Mouse (Mus musculus): ENCODE data around the gene Rpl23.

Gene Rpl23

DNA sequence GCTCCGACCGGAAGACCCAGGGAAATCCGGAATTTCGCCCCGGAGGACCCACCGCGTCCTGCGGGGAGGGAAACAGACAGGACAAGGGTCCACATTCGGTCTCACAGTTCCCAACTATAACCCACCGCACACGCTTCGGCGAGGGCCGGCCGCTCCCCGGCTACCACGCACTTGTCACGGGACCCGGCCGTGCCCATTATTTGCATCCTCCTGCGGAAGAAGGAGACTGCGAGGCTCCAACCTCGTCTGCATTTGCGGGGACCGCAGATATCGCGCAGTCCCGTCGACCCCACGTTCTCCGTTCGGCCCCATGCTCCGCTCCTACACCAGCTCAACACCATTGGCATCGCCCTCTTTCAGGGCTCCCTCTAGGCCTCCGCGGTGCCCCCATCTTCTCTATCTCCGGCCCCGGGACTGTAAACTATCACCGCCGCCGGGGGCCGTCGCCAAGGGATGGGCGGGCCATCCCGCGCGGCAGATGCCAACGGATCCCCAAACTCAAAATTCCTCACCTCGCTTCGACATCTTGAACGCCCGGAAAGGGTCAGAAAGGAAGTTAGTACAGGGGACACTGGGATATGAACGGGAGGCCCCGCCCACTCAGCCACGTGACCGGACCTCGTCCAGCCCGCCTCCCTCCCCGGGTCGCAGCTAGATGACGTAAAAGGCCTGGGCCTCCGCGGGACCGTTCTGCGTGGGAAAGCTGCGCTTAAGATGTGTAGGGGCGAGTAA lies at the start of gene Rpl23:
Gene Rpl23, minus strand, starts transcription at position 606 of the 732 bp plus-strand sequence.
- peak; percentile 98 to 99 for DNase-seq (ENCODE audit: low spot score in 2 of 2)

DNA sequence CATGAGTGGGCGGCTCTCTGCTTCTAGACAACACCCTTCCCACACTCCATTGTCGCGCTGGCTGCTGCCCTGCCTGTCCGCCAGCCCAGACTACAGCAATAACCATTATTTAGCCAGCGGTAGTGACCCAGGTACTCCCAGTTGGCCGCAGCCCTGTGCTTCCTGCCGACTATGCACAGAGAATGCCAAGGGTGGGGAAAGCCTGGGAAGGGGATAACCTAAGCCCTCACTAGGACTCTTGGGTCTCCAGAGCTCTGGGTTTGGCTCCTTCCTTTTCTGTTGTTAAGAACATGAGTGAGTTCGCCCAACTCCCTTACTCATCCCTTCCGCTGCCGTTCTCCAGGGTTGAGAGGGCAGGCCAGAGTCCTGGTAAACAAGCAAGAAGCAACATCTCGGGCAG lies 49.8 kb upstream of the Rpl23 start:
- no peak for DNase-seq (ENCODE audit: low spot score in 2 of 2)

DNA sequence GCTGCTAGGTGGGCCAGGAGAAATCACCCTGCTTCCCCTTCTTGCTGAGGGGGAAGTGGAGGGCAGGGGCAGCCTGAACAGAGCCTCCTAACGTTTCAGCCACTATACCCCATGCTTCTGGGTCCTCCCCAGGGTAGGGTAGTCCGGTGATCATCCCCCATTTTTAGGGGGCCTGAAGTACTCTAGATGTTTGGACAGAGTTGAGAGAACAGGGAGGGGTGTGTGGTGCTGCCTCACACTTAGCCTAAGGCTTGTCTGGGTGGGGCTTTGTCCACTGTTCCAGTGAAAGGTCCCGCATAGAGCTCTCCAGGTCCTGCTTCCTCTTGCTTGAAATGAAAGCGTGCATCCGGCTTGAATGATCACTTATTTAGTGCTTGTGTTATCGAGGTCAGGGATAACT lies 48.3 kb upstream of the Rpl23 start:
- no peak for DNase-seq (ENCODE audit: low spot score in 2 of 2)

DNA sequence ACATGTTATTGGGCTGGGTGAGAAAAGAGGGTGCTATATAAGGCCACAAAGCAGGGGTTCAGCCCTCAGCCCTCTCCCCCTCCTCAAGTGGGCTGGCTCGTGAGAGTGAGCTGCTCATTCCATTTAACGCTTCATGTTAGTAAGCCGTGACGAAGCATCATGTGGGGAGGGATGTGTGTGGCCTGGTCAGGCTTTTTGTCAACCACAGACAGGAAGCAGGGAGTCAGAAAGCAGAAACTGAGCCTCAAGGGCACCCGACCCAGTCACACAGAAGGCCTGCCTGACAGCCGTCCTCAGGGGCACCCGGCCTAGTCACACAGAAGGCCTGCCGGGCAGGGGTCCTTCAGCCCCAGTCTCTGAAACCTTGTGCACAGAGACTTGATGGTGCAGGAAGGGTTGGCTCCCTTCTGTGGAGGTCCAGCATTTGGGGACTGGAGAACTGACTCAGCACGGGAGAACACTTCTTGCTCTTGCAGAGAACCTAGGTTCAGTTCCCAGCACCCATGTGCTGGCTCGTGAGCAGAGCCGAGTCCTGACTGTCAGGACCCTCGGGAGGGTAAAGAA lies 47.8 kb upstream of the Rpl23 start:
- DNase-seq (ENCODE audit: low spot score in 2 of 2), result peak; percentile 78 to 79

DNA sequence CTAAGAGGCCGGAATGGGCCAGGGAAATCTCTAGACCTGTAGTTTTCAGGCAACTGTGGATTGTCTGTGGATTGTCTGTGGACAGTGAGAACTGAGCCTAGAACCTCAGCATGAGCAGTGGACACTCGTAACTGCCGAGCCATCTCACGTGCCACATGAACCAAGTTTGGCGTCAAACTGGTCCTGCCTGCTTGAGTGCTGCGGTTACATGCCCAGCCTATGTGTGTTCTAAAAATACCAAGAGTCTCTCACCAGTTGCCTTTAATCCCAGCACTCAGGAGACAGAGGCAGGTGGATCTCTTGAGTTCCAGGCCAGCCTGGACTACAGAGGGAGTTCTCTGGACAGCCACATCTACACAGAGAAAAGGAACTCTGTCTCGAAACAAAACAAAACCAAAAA lies 47.1 kb upstream of the Rpl23 start:
- DNase-seq (ENCODE audit: low spot score in 2 of 2), result no peak

DNA sequence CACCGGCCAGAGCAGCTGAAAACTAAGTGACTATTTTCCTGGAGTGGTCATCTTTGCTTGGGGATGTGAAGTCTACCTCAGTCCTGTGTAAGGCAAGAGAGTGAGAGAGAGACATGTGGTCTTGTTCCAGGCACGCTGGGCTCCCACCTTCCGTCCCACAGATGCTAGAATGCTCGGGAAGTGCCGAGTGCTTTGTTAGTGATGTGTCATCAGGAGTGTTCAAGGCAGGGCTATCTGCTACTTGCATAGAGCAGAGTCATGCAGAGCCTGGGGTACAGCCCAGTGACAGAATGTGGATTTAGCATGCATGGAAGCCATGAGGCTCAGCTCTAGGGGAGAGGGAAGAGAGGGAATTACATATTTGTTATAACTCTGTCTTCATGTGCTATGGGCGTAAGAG lies 45.4 kb upstream of the Rpl23 start:
- no peak for DNase-seq (ENCODE audit: low spot score in 2 of 2)

DNA sequence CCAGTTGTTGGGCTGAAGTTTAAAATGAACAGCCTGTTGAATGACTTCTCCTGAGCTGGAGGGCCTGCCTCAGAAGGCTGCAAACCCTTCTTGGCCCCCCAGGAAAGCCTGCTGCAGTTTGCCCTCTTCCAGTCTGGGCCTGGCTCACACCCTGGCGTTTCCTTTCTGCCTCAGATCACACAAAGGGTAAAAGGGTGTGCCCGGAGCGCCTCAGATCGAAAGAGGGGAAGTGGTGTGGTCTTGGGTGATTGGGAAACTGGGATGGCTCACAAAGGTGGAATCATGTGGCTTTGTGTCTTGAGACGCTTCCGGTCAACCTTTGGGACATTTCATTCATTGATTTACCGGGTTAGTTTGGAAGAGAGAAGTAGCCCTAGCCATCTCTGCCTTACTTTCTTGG lies 44.2 kb upstream of the Rpl23 start:
- peak in 1 of 2 experiments; percentile 40 for DNase-seq (ENCODE audit: low spot score in 2 of 2)

DNA sequence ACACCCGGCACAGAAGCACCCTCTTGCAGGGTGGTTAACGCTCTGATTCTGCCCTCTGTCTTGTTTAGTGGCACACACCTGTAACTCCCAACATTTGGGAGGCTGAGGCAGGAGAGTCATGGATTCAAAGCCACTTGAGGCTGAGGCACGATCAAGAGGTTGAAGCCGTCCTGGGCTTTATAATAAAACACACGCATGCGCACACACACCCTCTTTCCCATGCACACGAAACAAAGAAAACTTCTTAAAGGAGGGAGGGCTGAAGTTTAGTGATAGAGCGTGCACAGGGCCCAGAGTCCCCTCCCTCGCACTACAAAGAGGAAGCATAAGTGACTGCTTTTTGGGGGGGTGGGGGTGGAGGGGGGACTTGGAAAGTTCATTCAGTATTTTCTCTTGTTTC lies 43.7 kb upstream of the Rpl23 start:
- DNase-seq (ENCODE audit: low spot score in 2 of 2), result no peak

DNA sequence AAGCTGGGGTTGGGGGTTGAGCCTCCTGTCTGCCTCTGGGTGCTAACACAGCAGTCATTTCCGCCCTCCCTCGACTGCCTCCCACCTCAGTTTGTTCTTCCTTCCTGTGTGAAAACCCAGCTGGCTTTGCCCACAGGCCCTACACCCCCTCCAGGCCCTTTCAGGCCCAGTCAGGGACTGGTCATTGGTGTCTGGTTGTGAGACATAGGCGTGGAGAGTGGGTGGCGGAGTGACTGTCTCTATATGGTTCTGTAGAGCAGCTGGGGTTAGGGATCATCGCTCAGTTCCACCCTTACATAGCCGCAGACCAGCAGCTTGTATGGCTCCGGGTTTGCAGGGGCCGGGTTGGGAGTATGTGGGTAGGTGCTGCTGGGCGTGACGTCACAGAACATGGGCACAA lies 43.1 kb upstream of the Rpl23 start:
- peak; percentile 70 for DNase-seq (ENCODE audit: low spot score in 2 of 2)

DNA sequence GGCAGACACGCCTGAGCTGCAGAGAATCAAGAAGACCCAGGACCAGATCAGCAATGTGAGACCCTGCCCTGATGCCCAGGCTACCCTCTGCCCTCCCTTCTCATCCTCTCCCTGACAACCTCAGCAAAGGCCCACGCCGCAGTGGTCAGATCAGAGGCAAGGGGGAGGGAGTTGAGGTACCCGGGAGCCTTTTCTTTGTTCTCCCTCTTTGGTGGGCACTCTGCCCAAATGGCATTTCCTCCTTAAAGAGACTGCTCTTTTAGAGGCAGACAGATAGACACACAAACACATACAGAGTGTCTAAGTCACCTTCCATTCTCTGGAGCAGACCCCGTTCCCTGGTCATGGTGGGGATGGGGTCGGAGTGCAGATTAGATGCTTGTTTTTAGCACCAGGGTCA lies 42.7 kb upstream of the Rpl23 start:
- no peak for DNase-seq (ENCODE audit: low spot score in 2 of 2)

DNA sequence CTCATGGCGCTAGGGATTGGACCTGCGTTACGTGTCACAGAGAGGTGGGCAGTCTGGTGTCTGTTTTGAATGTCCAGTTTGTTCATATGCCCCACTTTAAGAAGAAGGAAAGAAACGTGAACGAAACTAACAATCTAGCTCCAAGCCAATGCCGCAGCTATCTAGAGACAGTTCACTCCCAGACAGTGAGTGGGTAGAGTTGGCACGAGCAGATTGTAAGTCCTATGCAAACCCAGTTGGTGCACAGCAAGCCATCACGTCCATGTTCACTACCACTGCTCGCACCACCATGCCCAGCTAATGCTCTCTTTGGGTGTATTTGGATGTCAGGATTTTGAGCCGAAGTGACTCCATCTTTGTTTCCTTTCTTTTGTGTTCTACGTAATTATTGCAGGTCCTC lies 41.9 kb upstream of the Rpl23 start:
- DNase-seq (ENCODE audit: low spot score in 2 of 2), result no peak

DNA sequence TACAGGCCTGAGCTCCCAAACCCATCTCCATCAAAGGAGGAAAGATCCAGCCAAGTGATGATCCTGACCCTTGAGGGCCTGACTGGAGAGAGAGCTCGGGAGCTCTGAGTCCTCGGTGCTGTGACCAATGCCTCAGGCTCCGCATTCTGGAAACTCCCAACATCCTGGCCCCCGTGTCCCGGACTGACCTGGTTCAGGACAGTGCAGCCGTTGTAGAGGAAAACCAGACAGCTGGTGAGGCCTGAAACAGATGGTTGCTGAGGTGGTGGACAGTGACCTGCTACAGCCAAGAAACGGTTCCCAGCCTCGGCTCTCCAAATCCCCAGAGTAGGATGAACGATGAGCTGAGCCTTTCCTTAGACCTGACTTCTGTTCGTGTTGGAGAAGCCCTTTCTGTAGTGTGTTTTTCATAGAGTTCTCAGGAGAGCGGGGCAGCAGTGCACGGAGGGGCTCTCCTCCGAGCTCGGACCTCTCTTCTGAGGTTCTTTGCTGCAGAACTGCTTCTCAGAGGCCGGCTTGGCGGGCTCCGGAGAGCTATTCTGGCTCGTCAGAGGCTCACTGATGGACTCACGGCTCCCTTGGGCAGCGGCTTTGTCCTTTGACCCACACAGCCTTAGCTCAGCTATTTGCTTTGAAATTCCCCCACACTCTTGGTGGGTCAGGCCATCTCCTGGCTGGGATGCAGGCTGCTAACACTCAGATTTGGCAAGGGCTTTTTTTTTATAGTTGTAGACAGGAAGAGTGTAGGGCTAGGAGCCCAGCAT lies 40.8 kb upstream of the Rpl23 start:
- no peak for DNase-seq (ENCODE audit: low spot score in 2 of 2)

DNA sequence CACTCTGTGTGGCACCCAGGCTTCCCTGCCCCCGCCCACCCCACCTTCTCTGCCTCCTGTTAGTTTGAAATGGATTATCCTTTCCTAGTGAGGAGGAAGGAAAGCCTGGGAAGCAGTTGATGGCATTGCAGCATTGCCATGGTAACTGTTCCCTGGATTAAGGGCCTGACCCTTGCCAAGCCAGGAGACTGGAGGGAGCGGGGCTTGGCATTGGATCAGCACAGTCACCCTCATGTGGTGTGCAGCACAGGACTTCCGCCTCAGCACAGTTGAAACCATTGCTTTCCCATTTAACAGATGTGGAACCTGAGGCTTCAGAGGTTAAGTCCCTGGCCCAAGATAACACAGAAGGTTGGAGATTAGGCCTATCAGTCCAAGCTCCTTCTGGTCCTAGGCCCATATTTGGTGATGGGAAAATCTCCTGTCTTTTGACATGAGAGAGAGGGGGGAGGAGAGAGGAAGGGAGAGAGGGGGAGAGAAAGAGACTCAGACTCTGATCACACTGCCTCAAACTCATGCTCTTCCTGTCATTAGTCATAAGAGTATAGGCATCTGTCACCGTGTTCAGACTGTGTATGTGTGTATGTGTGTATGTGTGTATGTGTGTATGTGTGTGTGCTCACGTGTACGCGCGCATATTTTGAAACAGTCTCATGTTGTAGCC lies 39.3 kb upstream of the Rpl23 start:
- no peak for DNase-seq (ENCODE audit: low spot score in 2 of 2)

DNA sequence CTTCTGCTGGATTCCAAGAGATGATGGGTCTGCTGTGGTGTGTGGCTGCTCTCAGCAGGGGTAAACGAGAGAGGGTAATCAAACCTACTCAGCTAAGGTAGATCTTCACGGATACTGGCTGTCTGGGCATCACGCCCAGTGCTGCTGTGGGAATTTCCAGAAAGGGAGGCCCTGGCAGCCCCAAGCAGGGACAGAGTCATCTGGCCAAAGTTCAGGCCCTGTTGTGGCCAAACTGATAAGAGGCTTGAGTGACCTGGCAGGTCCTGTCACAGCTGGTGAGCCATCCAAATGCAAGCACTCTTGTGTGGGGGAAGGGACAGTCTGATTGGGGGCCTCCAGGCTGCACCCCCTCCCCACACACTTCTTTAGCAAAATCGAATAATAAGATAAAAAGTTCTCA lies 38.6 kb upstream of the Rpl23 start:
- no peak for DNase-seq (ENCODE audit: low spot score in 2 of 2)

DNA sequence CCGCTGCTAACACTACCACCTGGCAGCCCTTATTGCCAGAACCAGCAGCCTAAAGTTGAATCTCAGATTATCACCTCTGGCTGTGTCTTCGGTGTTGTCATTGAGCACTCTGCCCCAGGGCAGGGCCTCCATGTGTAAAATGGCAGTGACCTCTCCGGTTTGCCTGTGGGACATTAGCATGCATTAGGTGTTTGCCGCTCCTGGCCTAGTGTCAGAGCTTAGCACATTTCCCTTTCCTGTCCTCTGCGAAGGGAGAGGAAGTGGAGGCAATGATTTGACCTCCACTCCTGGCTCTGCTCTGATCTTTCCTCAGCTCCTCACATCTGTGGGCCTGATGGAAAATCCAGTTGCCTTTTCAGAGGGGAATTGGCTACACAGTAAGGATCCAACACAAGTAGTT lies 37.7 kb upstream of the Rpl23 start:
- DNase-seq (ENCODE audit: low spot score in 2 of 2), result no peak

DNA sequence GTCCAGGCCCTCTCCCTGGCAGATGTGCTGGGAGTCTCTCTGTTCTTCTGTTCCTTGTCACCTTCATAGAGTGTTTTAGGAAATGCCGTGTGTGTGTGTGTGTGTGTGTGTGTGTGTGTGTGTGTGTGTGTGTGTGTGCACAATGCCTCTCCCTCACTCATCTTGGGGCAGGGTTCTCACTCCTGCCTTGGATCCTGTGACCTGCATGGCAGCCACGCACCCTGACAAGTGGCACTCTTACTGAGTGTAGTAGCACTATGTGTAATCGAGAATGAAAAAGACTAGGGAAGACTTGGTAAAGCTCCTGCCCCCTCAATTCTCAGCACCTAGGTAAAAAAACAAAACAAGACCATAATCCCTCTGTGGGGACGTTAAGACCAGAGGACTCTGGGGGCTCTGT lies 36.9 kb upstream of the Rpl23 start:
- no peak for DNase-seq (ENCODE audit: low spot score in 2 of 2)

DNA sequence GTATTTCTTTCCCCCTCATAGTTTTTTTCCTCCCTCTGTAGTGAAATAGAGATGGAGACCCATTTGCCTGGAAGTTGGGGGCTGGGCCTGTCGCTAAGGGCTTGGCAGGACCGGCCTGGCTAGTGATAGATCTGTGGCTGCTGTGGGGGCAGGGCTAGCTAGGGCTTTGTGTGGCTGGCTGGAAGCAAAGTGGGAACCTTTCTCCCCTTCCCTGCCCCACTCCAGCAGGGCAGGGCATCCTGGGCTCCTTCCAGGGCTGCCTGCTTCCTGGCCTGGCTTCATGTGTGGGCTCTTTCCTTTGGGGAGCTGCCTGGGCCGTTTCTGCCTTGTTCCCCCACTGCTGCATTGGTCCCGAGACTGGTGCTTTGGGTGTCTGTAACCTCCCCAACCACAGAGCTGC lies 36.3 kb upstream of the Rpl23 start:
- no peak for DNase-seq (ENCODE audit: low spot score in 2 of 2)

DNA sequence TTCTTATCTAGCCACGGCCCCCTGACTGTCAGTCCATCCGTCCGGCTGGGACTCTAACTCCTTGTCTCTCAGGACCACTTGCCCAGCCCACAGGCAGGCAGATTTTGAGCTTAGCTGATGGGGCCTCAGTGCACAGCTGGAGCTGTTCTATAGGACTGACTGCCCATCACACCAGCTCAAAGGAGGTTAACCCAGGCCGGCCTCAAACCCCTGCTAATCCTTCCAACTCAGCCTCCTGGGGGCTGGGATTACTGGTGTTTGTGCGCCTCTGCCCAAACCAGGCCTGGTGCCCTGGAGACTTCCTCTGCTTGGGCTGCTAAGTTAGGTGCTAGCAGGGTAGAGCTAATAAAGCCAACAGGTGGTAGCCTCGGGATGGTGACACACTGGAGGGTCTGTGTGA lies 35.8 kb upstream of the Rpl23 start:
- DNase-seq (ENCODE audit: low spot score in 2 of 2), result no peak

DNA sequence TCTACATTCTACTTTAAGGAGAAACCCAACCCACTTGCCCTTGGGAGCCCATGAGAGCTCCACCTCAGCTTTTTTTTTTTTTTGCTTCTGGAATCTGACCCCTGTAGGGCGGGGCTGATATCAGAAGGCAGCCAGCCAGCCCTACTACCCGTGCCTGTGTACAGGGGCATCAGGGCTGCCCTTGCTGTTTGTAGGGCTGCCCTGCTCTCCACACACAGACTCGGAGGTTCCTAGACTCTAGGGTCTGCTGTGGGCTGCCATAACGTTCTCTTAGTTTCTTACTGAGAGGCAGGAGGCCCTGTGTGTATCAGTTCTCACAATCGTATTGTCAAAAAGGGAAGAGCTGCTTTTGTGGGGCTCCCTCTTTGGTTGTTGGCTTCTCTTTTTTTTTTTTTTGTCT lies 35.1 kb upstream of the Rpl23 start:
- DNase-seq (ENCODE audit: low spot score in 2 of 2), result no peak

DNA sequence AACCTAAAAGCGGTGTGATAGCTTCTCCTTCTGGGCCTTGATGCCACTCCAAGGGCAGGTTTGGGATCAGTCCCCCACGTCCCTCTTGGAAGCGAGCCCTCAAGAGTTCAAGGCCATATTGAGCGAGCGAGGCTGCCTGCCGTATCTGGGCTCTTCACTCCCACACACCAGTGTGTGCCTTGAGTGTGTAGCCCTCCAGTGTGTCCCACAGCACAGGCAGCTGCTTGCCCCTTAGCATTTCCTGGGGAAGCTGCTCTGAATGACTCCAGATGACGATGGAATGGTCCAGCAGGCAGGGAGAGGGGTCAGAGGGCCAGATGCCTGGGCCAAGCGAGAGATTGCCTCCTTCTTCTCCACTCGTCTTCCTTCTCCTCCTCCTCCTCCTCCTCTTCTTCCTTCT lies 34.7 kb upstream of the Rpl23 start:
- DNase-seq (ENCODE audit: low spot score in 2 of 2), result no peak

DNA sequence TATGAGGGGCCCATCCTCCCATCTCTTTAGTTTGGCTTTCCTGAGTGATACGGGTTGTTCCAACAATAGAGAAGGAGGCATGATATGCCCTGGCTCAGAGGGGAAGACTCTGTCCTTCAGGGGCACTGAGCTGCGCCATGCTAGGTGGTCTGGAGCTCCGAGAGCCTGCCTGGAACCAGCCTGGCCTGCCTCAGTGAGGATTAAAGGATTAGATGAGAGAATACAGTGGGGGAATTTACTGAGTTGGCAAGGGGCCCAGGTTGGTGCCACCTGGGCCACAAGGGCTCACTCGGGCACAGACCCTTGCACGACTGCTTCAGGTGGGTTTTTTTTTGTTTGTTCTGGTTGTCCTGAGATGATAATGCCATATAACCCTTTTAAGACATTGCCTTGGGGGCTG lies 33.9 kb upstream of the Rpl23 start:
- DNase-seq (ENCODE audit: low spot score in 2 of 2), result no peak

DNA sequence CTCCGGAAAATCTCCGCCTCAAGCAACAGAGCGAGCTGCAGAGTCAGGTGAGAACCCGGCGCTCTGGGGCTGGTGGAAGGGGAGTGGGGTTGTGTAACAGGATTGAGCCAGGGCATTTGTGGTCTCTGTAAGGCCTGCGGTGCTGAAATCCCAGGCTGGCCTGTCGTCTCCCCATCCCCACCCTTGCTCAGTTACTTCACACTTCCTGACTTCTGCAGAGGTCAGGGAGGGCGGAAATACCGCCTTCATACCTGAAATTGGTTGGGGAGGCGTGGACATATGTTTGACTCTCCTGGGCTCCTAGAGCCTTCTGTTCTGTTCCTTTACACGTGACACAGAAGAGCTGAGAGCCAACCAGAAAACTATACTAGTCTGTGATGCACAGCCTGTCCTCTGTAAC lies 33.5 kb upstream of the Rpl23 start:
- no peak for DNase-seq (ENCODE audit: low spot score in 2 of 2)

All from spleen, postnatal 36 days (tissue).